Mouse (Mus musculus): ENCODE results near the gene Tmcc1.

GRCm38 (mm10) chr6:116127918-116128443, 65.3 kb downstream of the Tmcc1 start:
- peak; percentile 37 for TF ChIP-seq MAX (IDR thresholded peaks at IDR 0.05; ENCODE audit: low read depth)
- no peak for TF ChIP-seq POLR2A (IDR thresholded peaks at IDR 0.05; ENCODE audit: insufficient read length, low read depth)
- no peak for TF ChIP-seq CEBPB (IDR thresholded peaks at IDR 0.05; ENCODE audit: insufficient read depth, poor library complexity, severe bottlenecking)
- TF ChIP-seq USF1 (IDR thresholded peaks at IDR 0.05; ENCODE audit: low read depth), result no peak
